Mouse (Mus musculus): ENCODE data around the gene Cdkal1. TPM values are rescaled to one million over a fixed set of nuclear protein-coding genes. Genes with fewer than 3 reads are reported as not detected.

Cdkal1 gene
- polyA plus RNA-seq, 1 experiment: 3.3 TPM

GRCm38 (mm10) chr13:29550886-29551285 is 304.6 kb downstream of the Cdkal1 start:
- TF ChIP-seq POLR2A (IDR thresholded peaks at IDR 0.05; ENCODE audit: control insufficient read depth, extremely low read depth, insufficient read depth, low read length, poor library complexity): no peak
- no peak for TF ChIP-seq CTCF (IDR thresholded peaks at IDR 0.05; ENCODE audit: borderline replicate concordance, control insufficient read depth, extremely low read depth, insufficient read depth, low read length, poor library complexity)
- 85% methylated on average over 1 of the region's 1 CpGs for WGBS
- Histone ChIP-seq H3K36me3 (ENCODE audit: control insufficient read depth, insufficient read depth, low read length) (no peaks in the 10 kb centered on the region), H3K27ac (ENCODE audit: control insufficient read depth, insufficient read depth, low read length) (no peak overlapping the region), H3K4me3 (ENCODE audit: control insufficient read depth, insufficient read depth, low read length) (no peak overlapping the region), H3K27me3 (ENCODE audit: control insufficient read depth, insufficient read depth, low read length) (no peaks in the 10 kb centered on the region), H3K4me1 (replicated peaks; ENCODE audit: control insufficient read depth, insufficient read depth, low read length) (no peaks in the 10 kb centered on the region; the same call in 1 of the 2 replicates)
- no peak for DNase-seq

DNA sequence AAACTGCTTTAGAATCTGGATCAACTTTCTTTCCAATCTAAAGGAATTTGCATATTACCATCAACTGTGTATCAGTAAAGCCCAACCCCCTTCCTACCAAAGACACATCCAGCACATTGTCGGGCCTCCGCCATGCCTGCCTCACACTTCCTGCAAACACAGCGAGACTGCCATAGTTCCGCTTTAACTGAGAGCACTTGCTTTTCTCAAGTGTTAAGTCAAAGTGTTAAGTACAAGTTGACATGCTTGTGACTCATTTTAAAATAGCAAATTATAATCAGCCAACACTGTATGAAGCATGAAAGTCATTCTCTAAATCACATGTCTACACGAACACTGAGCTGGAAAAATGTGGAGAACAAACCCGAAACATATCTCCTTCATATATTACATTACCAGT is 305.3 kb downstream of the Cdkal1 start:
- 95% methylated on average over 6 of the region's 6 CpGs for WGBS
- Histone ChIP-seq H3K27ac (ENCODE audit: control insufficient read depth, insufficient read depth, low read length) (no peak overlapping the region), H3K4me3 (ENCODE audit: control insufficient read depth, insufficient read depth, low read length) (no peak overlapping the region), H3K4me1 (replicated peaks; ENCODE audit: control insufficient read depth, insufficient read depth, low read length) (no peaks in the 10 kb centered on the region; the same call in 1 of the 2 replicates), H3K27me3 (ENCODE audit: control insufficient read depth, insufficient read depth, low read length) (no peaks in the 10 kb centered on the region), H3K36me3 (ENCODE audit: control insufficient read depth, insufficient read depth, low read length) (no peaks in the 10 kb centered on the region)
- TF ChIP-seq POLR2A (IDR thresholded peaks at IDR 0.05; ENCODE audit: control insufficient read depth, extremely low read depth, insufficient read depth, low read length, poor library complexity): no peak
- no peak for TF ChIP-seq CTCF (IDR thresholded peaks at IDR 0.05; ENCODE audit: borderline replicate concordance, control insufficient read depth, extremely low read depth, insufficient read depth, low read length, poor library complexity)
- no peak for DNase-seq

DNA sequence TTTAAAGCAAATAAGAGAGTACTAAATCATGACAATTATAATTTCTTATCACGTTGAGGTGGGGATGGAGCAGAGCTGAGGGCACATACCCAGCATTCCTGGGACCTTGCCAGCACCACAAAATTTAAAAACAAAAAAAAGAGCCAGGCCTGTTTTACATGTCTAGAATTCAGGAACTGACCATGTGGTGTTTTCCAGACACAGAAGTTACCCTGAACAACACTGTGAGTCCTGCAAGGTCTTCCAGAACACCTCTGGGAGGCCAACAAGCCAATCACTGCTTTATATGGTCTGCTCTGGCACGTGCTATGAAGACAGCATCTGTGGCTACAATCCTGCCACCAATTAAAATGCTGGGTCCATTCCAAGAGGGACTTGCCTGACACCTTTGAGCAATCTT is 305.7 kb downstream of the Cdkal1 start:
- TF ChIP-seq CTCF (IDR thresholded peaks at IDR 0.05; ENCODE audit: borderline replicate concordance, control insufficient read depth, extremely low read depth, insufficient read depth, low read length, poor library complexity) (no peak), POLR2A (IDR thresholded peaks at IDR 0.05; ENCODE audit: control insufficient read depth, extremely low read depth, insufficient read depth, low read length, poor library complexity) (no peak)
- Histone ChIP-seq H3K4me1 (replicated peaks; ENCODE audit: control insufficient read depth, insufficient read depth, low read length) (no peaks in the 10 kb centered on the region; the same call in 1 of the 2 replicates), H3K27ac (ENCODE audit: control insufficient read depth, insufficient read depth, low read length) (no peak overlapping the region), H3K4me3 (ENCODE audit: control insufficient read depth, insufficient read depth, low read length) (no peak overlapping the region), H3K27me3 (ENCODE audit: control insufficient read depth, insufficient read depth, low read length) (no peaks in the 10 kb centered on the region), H3K36me3 (ENCODE audit: control insufficient read depth, insufficient read depth, low read length) (no peaks in the 10 kb centered on the region)
- 91% methylated on average over 2 of the region's 2 CpGs for WGBS
- no peak for DNase-seq

GRCm38 (mm10) chr13:29537906-29538305 is 317.6 kb downstream of the Cdkal1 start:
- Histone ChIP-seq H3K4me3 (ENCODE audit: control insufficient read depth, insufficient read depth, low read length) (no peak overlapping the region), H3K36me3 (ENCODE audit: control insufficient read depth, insufficient read depth, low read length) (no peaks in the 10 kb centered on the region), H3K27ac (ENCODE audit: control insufficient read depth, insufficient read depth, low read length) (no peak overlapping the region), H3K4me1 (replicated peaks; ENCODE audit: control insufficient read depth, insufficient read depth, low read length) (no peaks in the 10 kb centered on the region), H3K27me3 (ENCODE audit: control insufficient read depth, insufficient read depth, low read length) (no peaks in the 10 kb centered on the region)
- WGBS: 84% methylated on average over 1 of the region's 1 CpGs
- no peak for TF ChIP-seq POLR2A (IDR thresholded peaks at IDR 0.05; ENCODE audit: control insufficient read depth, extremely low read depth, insufficient read depth, low read length, poor library complexity)
- no peak for TF ChIP-seq CTCF (IDR thresholded peaks at IDR 0.05; ENCODE audit: borderline replicate concordance, control insufficient read depth, extremely low read depth, insufficient read depth, low read length, poor library complexity)
- DNase-seq: no peak

- Histone ChIP-seq H3K27ac (ENCODE audit: control insufficient read depth, insufficient read depth, low read length) (no peak overlapping the region), H3K27me3 (ENCODE audit: control insufficient read depth, insufficient read depth, low read length) (no peaks in the 10 kb centered on the region), H3K4me1 (replicated peaks; ENCODE audit: control insufficient read depth, insufficient read depth, low read length) (no peaks in the 10 kb centered on the region), H3K36me3 (ENCODE audit: control insufficient read depth, insufficient read depth, low read length) (no peaks in the 10 kb centered on the region), H3K4me3 (ENCODE audit: control insufficient read depth, insufficient read depth, low read length) (no peak overlapping the region)
- no peak for DNase-seq
- WGBS: 90% methylated on average over 5 of the region's 5 CpGs
- no peak for TF ChIP-seq CTCF (IDR thresholded peaks at IDR 0.05; ENCODE audit: borderline replicate concordance, control insufficient read depth, extremely low read depth, insufficient read depth, low read length, poor library complexity)
- TF ChIP-seq POLR2A (IDR thresholded peaks at IDR 0.05; ENCODE audit: control insufficient read depth, extremely low read depth, insufficient read depth, low read length, poor library complexity): no peak
Observed at GRCm38 (mm10) chr13:29533586-29533985, 321.9 kb downstream of the Cdkal1 start.

GRCm38 (mm10) chr13:29528344-29528743 is 327.1 kb downstream of the Cdkal1 start:
- no peak for TF ChIP-seq POLR2A (IDR thresholded peaks at IDR 0.05; ENCODE audit: control insufficient read depth, extremely low read depth, insufficient read depth, low read length, poor library complexity)
- no peak for TF ChIP-seq CTCF (IDR thresholded peaks at IDR 0.05; ENCODE audit: borderline replicate concordance, control insufficient read depth, extremely low read depth, insufficient read depth, low read length, poor library complexity)
- no peaks in the 10 kb centered on the region for H3K36me3 ChIP-seq (ENCODE audit: control insufficient read depth, insufficient read depth, low read length)
- WGBS: 96% methylated on average over 5 of the region's 5 CpGs
- H3K4me3 ChIP-seq (ENCODE audit: control insufficient read depth, insufficient read depth, low read length): no peak overlapping the region
- no peak overlapping the region for H3K27ac ChIP-seq (ENCODE audit: control insufficient read depth, insufficient read depth, low read length)
- DNase-seq: no peak
- H3K27me3 ChIP-seq (ENCODE audit: control insufficient read depth, insufficient read depth, low read length): no peaks in the 10 kb centered on the region
- H3K4me1 ChIP-seq (replicated peaks; ENCODE audit: control insufficient read depth, insufficient read depth, low read length): no peaks in the 10 kb centered on the region

DNA sequence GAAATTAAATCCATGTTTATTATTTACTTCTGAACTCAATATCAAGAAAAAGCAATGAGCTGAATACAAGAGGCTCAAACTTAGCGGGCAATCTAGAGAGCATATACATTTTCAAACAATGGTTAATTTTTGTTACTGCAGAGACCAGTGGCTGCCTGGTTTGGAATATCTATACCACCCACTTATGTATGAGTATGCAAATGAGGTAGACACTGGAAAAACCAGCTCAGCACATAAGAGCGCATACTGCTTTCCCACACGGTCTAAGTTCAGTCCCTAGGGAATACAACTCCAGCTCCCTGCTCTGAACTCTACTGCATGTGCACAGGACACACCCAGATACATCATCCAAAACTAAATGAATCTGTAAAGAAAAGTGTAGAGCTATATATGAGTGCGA is 334.2 kb downstream of the Cdkal1 start:
- Histone ChIP-seq H3K4me1 (replicated peaks; ENCODE audit: control insufficient read depth, insufficient read depth, low read length) (0 out of 2 replicates have a peak, but pooled peaks cover 3% of the 10 kb centered on the region), H3K4me3 (ENCODE audit: control insufficient read depth, insufficient read depth, low read length) (no peak overlapping the region), H3K27ac (ENCODE audit: control insufficient read depth, insufficient read depth, low read length) (no peak overlapping the region), H3K27me3 (ENCODE audit: control insufficient read depth, insufficient read depth, low read length) (no peaks in the 10 kb centered on the region), H3K36me3 (ENCODE audit: control insufficient read depth, insufficient read depth, low read length) (no peaks in the 10 kb centered on the region)
- no peak for TF ChIP-seq CTCF (IDR thresholded peaks at IDR 0.05; ENCODE audit: borderline replicate concordance, control insufficient read depth, extremely low read depth, insufficient read depth, low read length, poor library complexity)
- no peak for TF ChIP-seq POLR2A (IDR thresholded peaks at IDR 0.05; ENCODE audit: control insufficient read depth, extremely low read depth, insufficient read depth, low read length, poor library complexity)
- 95% methylated on average over 4 of the region's 4 CpGs for WGBS
- DNase-seq: no peak

Measured in thymus, adult 2 months (tissue).